Comparison of ENCODE assay signal across 9 mouse cellular contexts in genomic region chr5:51917812-51918448, GRCm38 (mm10).
A peak's percentile ranks its signal among the peaks of the same experiment; 100 is the strongest.
DNase-seq lines count a peak whose midpoint lies in the region; ATAC-seq and TF ChIP-seq lines count a peak whose summit lies in the region.
"Had no signal": no experiment of that assay in that cellular context is flagged by ENCODE, and none has a peak within 500 bp of the region (broad histone marks: within the 10 kb centered on the region; RNA-seq: fewer than 3 reads in every experiment).

No protein-coding gene starts in this region.

- H3K9me3 ChIP-seq in intestine, embryonic 16.5 days (ENCODE audit: control insufficient read depth, low read length), result no peaks in the 10 kb centered on the region
- no peaks in the 10 kb centered on the region for H3K9me3 ChIP-seq in intestine, postnatal 0 days (ENCODE audit: control insufficient read depth)

- H3K4me2 ChIP-seq in intestine, embryonic 16.5 days (ENCODE audit: low read depth, low read length), result no peak overlapping the region
- H3K4me2 ChIP-seq in intestine, postnatal 0 days (replicated peaks; ENCODE audit: low read depth), result no peak overlapping the region

- H3K9ac ChIP-seq in intestine, embryonic 16.5 days (ENCODE audit: low read depth, low read length), result no peak overlapping the region
- no peak overlapping the region for H3K9ac ChIP-seq in intestine, postnatal 0 days (ENCODE audit: low read depth, low read length)

- no peaks in the 10 kb centered on the region for H3K27me3 ChIP-seq in intestine, embryonic 16.5 days (replicated peaks; ENCODE audit: control insufficient read depth, insufficient read depth, low read length)
- no peaks in the 10 kb centered on the region for H3K27me3 ChIP-seq in intestine, postnatal 0 days (replicated peaks; ENCODE audit: control insufficient read depth, insufficient read depth, low read length)

- TF ChIP-seq CTCF in intestine, postnatal 0 days (IDR thresholded peaks at IDR 0.05; ENCODE audit: low read depth), result no peak

- ATAC-seq in intestine, embryonic 16.5 days, result peak; percentile 48; the same call in 1 of the 2 replicates
- no peak for ATAC-seq in intestine, postnatal 0 days

- peak; percentile 59 for DNase-seq in Muller cell, postnatal 12 days (ENCODE audit: inconsistent ontology term)
- peak; percentile 16 for DNase-seq in cerebellum, adult 9-11 months
- DNase-seq in heart, postnatal 4 days, result peak; percentile 61
- no peak for DNase-seq in spleen, postnatal 14 days (ENCODE audit: low spot score in 2 of 2)
- no peak for DNase-seq in left cerebral cortex, adult 11 months (ENCODE audit: low spot score)
- DNase-seq: lung, postnatal 4 days had no signal

- H3K27ac ChIP-seq in intestine, embryonic 16.5 days (ENCODE audit: low read length), result no peak overlapping the region
- H3K27ac ChIP-seq in intestine, postnatal 0 days (ENCODE audit: low read depth, low read length), result no peak overlapping the region
- H3K27ac ChIP-seq: left cerebral cortex, adult 2 months had no signal

- H3K36me3 ChIP-seq in intestine, embryonic 16.5 days (ENCODE audit: control insufficient read depth, insufficient read depth, low read length), result no peaks in the 10 kb centered on the region
- H3K36me3 ChIP-seq in intestine, postnatal 0 days (ENCODE audit: control insufficient read depth, insufficient read depth), result no peaks in the 10 kb centered on the region

- no peak overlapping the region for H3K4me3 ChIP-seq in intestine, embryonic 16.5 days (ENCODE audit: low read length)
- no peak overlapping the region for H3K4me3 ChIP-seq in intestine, postnatal 0 days (ENCODE audit: low read depth, low read length)
- H3K4me3 ChIP-seq: left cerebral cortex, adult 2 months had no signal

- no peaks in the 10 kb centered on the region for H3K4me1 ChIP-seq in intestine, embryonic 16.5 days (ENCODE audit: control insufficient read depth, insufficient read depth, low read length)
- H3K4me1 ChIP-seq in intestine, postnatal 0 days (replicated peaks; ENCODE audit: control insufficient read depth, insufficient read depth, low read length), result no peaks in the 10 kb centered on the region

- WGBS in intestine, embryonic 16.5 days, result 26% methylated on average over 4 of the region's 4 CpGs
- WGBS in intestine, postnatal 0 days, result 35% methylated on average over 4 of the region's 4 CpGs

Comparison
In these comparisons a context has a peak if more than half of its experiments do, and no peak if none do; other contexts are left out.
1. DNase-seq: peak in Muller cell, postnatal 12 days (single experiment), cerebellum, adult 9-11 months (single experiment) and heart, postnatal 4 days (single experiment); none in spleen, postnatal 14 days (0 of 2) and left cerebral cortex, adult 11 months (single experiment).